Mouse (Mus musculus): Measurements from ENCODE around the gene Ostn. TPM values are rescaled to one million over a fixed set of nuclear protein-coding genes. Genes with fewer than 3 reads are reported as not detected.

Gene Ostn
- polyA plus RNA-seq, 1 experiment from 2014 or later = not detected

- no peaks in the 10 kb centered on the region for H3K4me1 ChIP-seq
- H3K4me2 ChIP-seq = no peak overlapping the region
- H3K4me3 ChIP-seq = no peak overlapping the region
- H3K9ac ChIP-seq = no peak overlapping the region
- no peak for ATAC-seq (ENCODE audit: extremely low read depth, insufficient number of reproducible peaks, low FRiP score, low TSS enrichment)
- WGBS = 43% methylated on average over 2 of the region's 2 CpGs
- no peaks in the 10 kb centered on the region for H3K27me3 ChIP-seq (replicated peaks)
- no peak overlapping the region for H3K27ac ChIP-seq (replicated peaks)
- no peaks in the 10 kb centered on the region for H3K9me3 ChIP-seq
- no peaks in the 10 kb centered on the region for H3K36me3 ChIP-seq
These were observed 47.2 kb downstream of the Ostn start for GRCm38 (mm10) chr16:27354464-27354863.

- no peak overlapping the region for H3K27ac ChIP-seq (replicated peaks)
- H3K4me2 ChIP-seq = no peak overlapping the region
- 90% methylated on average over 1 of the region's 1 CpGs for WGBS
- H3K27me3 ChIP-seq (replicated peaks) = no peaks in the 10 kb centered on the region
- no peaks in the 10 kb centered on the region for H3K4me1 ChIP-seq
- H3K36me3 ChIP-seq = no peaks in the 10 kb centered on the region
- no peak overlapping the region for H3K4me3 ChIP-seq
- H3K9me3 ChIP-seq = no peaks in the 10 kb centered on the region
- ATAC-seq (ENCODE audit: extremely low read depth, insufficient number of reproducible peaks, low FRiP score, low TSS enrichment) = no peak
- H3K9ac ChIP-seq = no peak overlapping the region
These were observed 52.8 kb downstream of the Ostn start for GRCm38 (mm10) chr16:27360059-27360458.

GRCm38 (mm10) chr16:27370191-27370590, 62.9 kb downstream of the Ostn start, which contains the start of gene Uts2b:
TSS of gene Uts2b (minus strand) at chr16:27370239.
- Histone ChIP-seq H3K4me2 (no peak within 1 kb of the TSS), H3K9me3 (no peaks in the 10 kb centered on the region), H3K27me3 (replicated peaks) (no peaks in the 10 kb centered on the region), H3K4me3 (no peak within 1 kb of the TSS), H3K36me3 (no peaks in the 10 kb centered on the region), H3K4me1 (no peaks in the 10 kb centered on the region), H3K9ac (no peak within 1 kb of the TSS), H3K27ac (replicated peaks) (no peak within 1 kb of the TSS)
- ATAC-seq (ENCODE audit: extremely low read depth, insufficient number of reproducible peaks, low FRiP score, low TSS enrichment) = no peak
- 67% methylated on average over 8 of the region's 8 CpGs for WGBS

GRCm38 (mm10) chr16:27370700-27371099, 63.4 kb downstream of the Ostn start:
- no peak overlapping the region for H3K27ac ChIP-seq (replicated peaks)
- no peaks in the 10 kb centered on the region for H3K27me3 ChIP-seq (replicated peaks)
- WGBS = 87% methylated on average over 2 of the region's 2 CpGs
- H3K4me3 ChIP-seq = no peak overlapping the region
- no peaks in the 10 kb centered on the region for H3K4me1 ChIP-seq
- no peaks in the 10 kb centered on the region for H3K9me3 ChIP-seq
- H3K36me3 ChIP-seq = no peaks in the 10 kb centered on the region
- no peak for ATAC-seq (ENCODE audit: extremely low read depth, insufficient number of reproducible peaks, low FRiP score, low TSS enrichment)
- no peak overlapping the region for H3K9ac ChIP-seq
- H3K4me2 ChIP-seq = no peak overlapping the region

- Histone ChIP-seq H3K27me3 (replicated peaks) (no peaks in the 10 kb centered on the region), H3K9me3 (no peaks in the 10 kb centered on the region), H3K4me1 (no peaks in the 10 kb centered on the region), H3K36me3 (no peaks in the 10 kb centered on the region), H3K9ac (no peak overlapping the region), H3K27ac (replicated peaks) (no peak overlapping the region), H3K4me3 (no peak overlapping the region), H3K4me2 (no peak overlapping the region)
- 52% methylated on average over 3 of the region's 3 CpGs for whole genome bisulfite sequencing
- ATAC-seq (ENCODE audit: extremely low read depth, insufficient number of reproducible peaks, low FRiP score, low TSS enrichment) = no peak
These were observed 66.8 kb downstream of the Ostn start for GRCm38 (mm10) chr16:27374139-27374538.

GRCm38 (mm10) chr16:27375318-27375717, 68.0 kb downstream of the Ostn start:
- Histone ChIP-seq H3K9ac (no peak overlapping the region), H3K36me3 (no peaks in the 10 kb centered on the region), H3K9me3 (no peaks in the 10 kb centered on the region), H3K27ac (replicated peaks) (no peak overlapping the region), H3K4me1 (no peaks in the 10 kb centered on the region), H3K4me2 (no peak overlapping the region), H3K27me3 (replicated peaks) (no peaks in the 10 kb centered on the region), H3K4me3 (no peak overlapping the region)
- WGBS = 88% methylated on average over 2 of the region's 2 CpGs
- no peak for ATAC-seq (ENCODE audit: extremely low read depth, insufficient number of reproducible peaks, low FRiP score, low TSS enrichment)

GRCm38 (mm10) chr16:27376556-27376955, 69.3 kb downstream of the Ostn start:
- no peak for ATAC-seq (ENCODE audit: extremely low read depth, insufficient number of reproducible peaks, low FRiP score, low TSS enrichment)
- Histone ChIP-seq H3K4me3 (no peak overlapping the region), H3K9me3 (no peaks in the 10 kb centered on the region), H3K4me2 (no peak overlapping the region), H3K27me3 (replicated peaks) (no peaks in the 10 kb centered on the region), H3K9ac (no peak overlapping the region), H3K27ac (replicated peaks) (no peak overlapping the region), H3K4me1 (no peaks in the 10 kb centered on the region), H3K36me3 (no peaks in the 10 kb centered on the region)

- no peak for ATAC-seq (ENCODE audit: extremely low read depth, insufficient number of reproducible peaks, low FRiP score, low TSS enrichment)
- Histone ChIP-seq H3K4me3 (no peak overlapping the region), H3K9me3 (no peaks in the 10 kb centered on the region), H3K4me1 (peaks cover 3% of the 10 kb centered on the region; the same call in 1 of the 2 replicates), H3K9ac (no peak overlapping the region), H3K4me2 (no peak overlapping the region), H3K36me3 (no peaks in the 10 kb centered on the region), H3K27me3 (replicated peaks) (no peaks in the 10 kb centered on the region), H3K27ac (replicated peaks) (no peak overlapping the region)
- 64% methylated on average over 4 of the region's 4 CpGs for WGBS
These were observed 74.9 kb downstream of the Ostn start for GRCm38 (mm10) chr16:27382217-27382616.

- WGBS = 53% methylated on average over 4 of the region's 4 CpGs
- peaks cover 17% of the 10 kb centered on the region for H3K4me1 ChIP-seq
- no peaks in the 10 kb centered on the region for H3K9me3 ChIP-seq
- ATAC-seq (ENCODE audit: extremely low read depth, insufficient number of reproducible peaks, low FRiP score, low TSS enrichment) = no peak
- no peak overlapping the region for H3K4me2 ChIP-seq
- H3K27ac ChIP-seq (replicated peaks) = no peak overlapping the region
- H3K36me3 ChIP-seq = no peaks in the 10 kb centered on the region
- H3K4me3 ChIP-seq = no peak overlapping the region
- H3K9ac ChIP-seq = no peak overlapping the region
- H3K27me3 ChIP-seq (replicated peaks) = no peaks in the 10 kb centered on the region
These were observed 77.8 kb downstream of the Ostn start for GRCm38 (mm10) chr16:27384893-27385603.

- WGBS = 83% methylated on average over 1 of the region's 1 CpGs
- Histone ChIP-seq H3K27ac (replicated peaks) (no peak overlapping the region), H3K27me3 (replicated peaks) (no peaks in the 10 kb centered on the region), H3K36me3 (no peaks in the 10 kb centered on the region), H3K9ac (no peak overlapping the region), H3K4me1 (peaks cover 23% of the 10 kb centered on the region), H3K4me2 (no peak overlapping the region), H3K9me3 (no peaks in the 10 kb centered on the region), H3K4me3 (no peak overlapping the region)
- no peak for ATAC-seq (ENCODE audit: extremely low read depth, insufficient number of reproducible peaks, low FRiP score, low TSS enrichment)
These were observed 78.4 kb downstream of the Ostn start for GRCm38 (mm10) chr16:27385649-27386048.

- WGBS = 66% methylated on average over 4 of the region's 4 CpGs
- Histone ChIP-seq H3K4me1 (peaks cover 34% of the 10 kb centered on the region), H3K27ac (replicated peaks) (no peak overlapping the region), H3K27me3 (replicated peaks) (no peaks in the 10 kb centered on the region), H3K4me3 (no peak overlapping the region), H3K9me3 (no peaks in the 10 kb centered on the region), H3K4me2 (no peak overlapping the region), H3K36me3 (no peaks in the 10 kb centered on the region), H3K9ac (no peak overlapping the region)
- no peak for ATAC-seq (ENCODE audit: extremely low read depth, insufficient number of reproducible peaks, low FRiP score, low TSS enrichment)
These were observed 79.6 kb downstream of the Ostn start for GRCm38 (mm10) chr16:27386850-27387407.

All from heart, embryonic 13.5 days (tissue).